Mouse (Mus musculus) hindbrain, postnatal 0 days (tissue): ENCODE data around the gene Wwp2. TPM values are rescaled to one million over a fixed set of nuclear protein-coding genes. Genes with fewer than 3 reads are reported as not detected.

Experiments used
- ATAC-seq: fragments of 200-750 bp; cut with Nextera tagmentation; 2 replicates; pipeline ENCODE4 v1.8.0; 2017; ENCODE audit warnings: mild to moderate bottlenecking, moderate TSS enrichment, moderate library complexity
- DNase-seq: peaks from one replicate; pipeline ENCODE4 v3.0.0-alpha.2; 2015; ENCODE audit warnings: low spot score
- H3K27ac ChIP-seq: fragments of 300-500 bp; sonication (generic); 2 replicates; pipeline ENCODE4 v1.5.1; 2014; ENCODE audit warnings: mild to moderate bottlenecking
- H3K27me3 ChIP-seq: fragments of 300-500 bp; sonication (generic); 2 replicates; pipeline ENCODE4 v1.6.1; 2014; ENCODE audit warnings: low read length, mixed read lengths; ENCODE audit not compliant: insufficient read depth
- H3K36me3 ChIP-seq: fragments of 300-500 bp; sonication (generic); 2 replicates; pipeline ENCODE4 v1.6.1; 2014; ENCODE audit warnings: low read length, mixed read lengths; ENCODE audit not compliant: insufficient read depth
- H3K4me1 ChIP-seq: fragments of 300-500 bp; sonication (generic); 2 replicates; pipeline ENCODE4 v1.6.1; 2014; ENCODE audit warnings: antibody characterized with exemption, low read length, mixed read lengths; ENCODE audit not compliant: insufficient read depth
- H3K4me2 ChIP-seq: fragments of 300-500 bp; sonication (generic); 2 replicates; pipeline ENCODE4 v1.6.1; 2014; ENCODE audit warnings: low read depth, mild to moderate bottlenecking, low read length, moderate library complexity, mixed read lengths
- H3K4me3 ChIP-seq: fragments of 300-500 bp; sonication (generic); 2 replicates; pipeline ENCODE4 v1.5.1; 2014; ENCODE audit warnings: low read length
- H3K9ac ChIP-seq: fragments of 300-500 bp; sonication (generic); replicated peaks from 2 replicates; pipeline ENCODE4 v1.6.1; 2014; ENCODE audit warnings: mild to moderate bottlenecking, low read length, moderate library complexity, mixed read lengths
- H3K9me3 ChIP-seq: fragments of 300-500 bp; sonication (generic); 2 replicates; pipeline ENCODE4 v1.6.1; 2016; ENCODE audit warnings: low read length, mixed read lengths
- CTCF ChIP-seq: IDR thresholded peaks from 2 replicates; pipeline ENCODE4 v1.5.1; 2016; ENCODE audit warnings: antibody characterized with exemption, control low read depth, low read depth
- WGBS: fragments of 180-500 bp; shearing (Covaris S2); extraction: QIAGEN DNeasy Blood & Tissue Kit; methylation state at CpG from one replicate; pipeline ENCODE4 v1.1.7; 2014; 5-methylcytosine and 5-hydroxymethylcytosine counted together
- polyA plus RNA-seq: library from polyadenylated mRNA; unstranded; fragments of >200 nt; fragmentation: Nextera tagmentation; extraction: Ambion mirVana; gene quantifications from 2 replicates; pipeline ENCODE4 v1.2.1, GENCODE M21; 2015
- total RNA-seq: library from RNA; depleted of rRNA; stranded (reverse); fragments of >200 nt; gene quantifications from 2 replicates; pipeline ENCODE4 v1.2.3, GENCODE M21; 2014

Wwp2 gene
- total and polyA plus RNA-seq, 2 experiments from 2014 or later = 33.0 to 41.9 TPM

DNA sequence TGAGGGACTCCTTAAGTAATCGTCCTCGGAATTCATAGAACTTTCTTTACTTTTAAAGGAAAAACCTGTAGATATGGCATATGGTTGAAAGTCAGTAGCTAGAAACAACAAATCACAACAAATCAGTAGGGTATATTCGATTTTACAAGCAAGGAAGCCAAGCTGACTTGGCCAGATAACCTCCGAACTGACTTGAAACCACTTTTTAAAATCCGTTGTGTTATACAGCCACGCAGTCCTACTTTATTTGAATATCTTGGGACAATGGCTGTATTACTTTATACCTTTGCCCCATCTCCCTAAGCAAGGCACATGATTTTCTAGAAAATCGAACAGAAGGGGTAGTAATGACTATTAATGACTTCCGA is 11.0 kb upstream of the Wwp2 start:
- H3K4me3 ChIP-seq = peak overlapping the region; percentile 68
- no peak for DNase-seq

DNA sequence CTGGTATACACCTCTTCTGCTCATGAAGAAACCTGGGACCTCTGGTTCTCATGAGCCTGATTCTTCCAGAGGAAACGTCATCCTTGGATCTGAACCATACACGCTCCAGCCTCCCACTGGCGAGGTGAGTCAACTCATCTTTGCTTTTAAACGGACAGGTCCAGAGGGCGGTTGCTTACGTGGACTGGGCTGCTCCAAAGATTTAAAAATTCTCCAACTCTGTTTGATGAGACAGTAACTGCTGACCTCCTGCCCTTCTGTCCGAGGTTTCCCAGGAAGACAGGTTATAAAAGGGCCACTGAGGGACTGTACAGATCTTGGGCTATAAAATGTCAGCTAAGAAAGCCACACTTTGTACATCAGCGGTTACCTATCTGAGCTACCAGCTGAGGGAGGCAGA is 5.3 kb upstream of the Wwp2 start:
- Histone ChIP-seq H3K36me3 (no peaks in the 10 kb centered on the region), H3K4me3 (no peak overlapping the region), H3K4me2 (no peak overlapping the region), H3K4me1 (no peaks in the 10 kb centered on the region; the same call in 1 of the 2 replicates), H3K9me3 (no peaks in the 10 kb centered on the region), H3K27me3 (no peaks in the 10 kb centered on the region), H3K9ac (no peak overlapping the region), H3K27ac (no peak overlapping the region)
- DNase-seq = no peak
- WGBS = 88% methylated on average over 8 of the region's 8 CpGs
- no peak for TF ChIP-seq CTCF
- no peak for ATAC-seq

More for the DNA sequence above, 11.0 kb upstream of the Wwp2 start:
- H3K36me3 ChIP-seq = peaks cover 12% of the 10 kb centered on the region; the same call in 1 of the 2 replicates
- H3K9ac ChIP-seq = no peak overlapping the region
- H3K27me3 ChIP-seq = no peaks in the 10 kb centered on the region
- H3K4me1 ChIP-seq = no peaks in the 10 kb centered on the region
- H3K4me2 ChIP-seq = peak overlapping the region; percentile 70; the same call in 1 of the 2 replicates
- ATAC-seq = no peak; the same call in 1 of the 2 replicates
- 55% methylated on average over 8 of the region's 8 CpGs for WGBS
- H3K27ac ChIP-seq = no peak overlapping the region
- no peaks in the 10 kb centered on the region for H3K9me3 ChIP-seq
- TF ChIP-seq CTCF = no peak

DNA sequence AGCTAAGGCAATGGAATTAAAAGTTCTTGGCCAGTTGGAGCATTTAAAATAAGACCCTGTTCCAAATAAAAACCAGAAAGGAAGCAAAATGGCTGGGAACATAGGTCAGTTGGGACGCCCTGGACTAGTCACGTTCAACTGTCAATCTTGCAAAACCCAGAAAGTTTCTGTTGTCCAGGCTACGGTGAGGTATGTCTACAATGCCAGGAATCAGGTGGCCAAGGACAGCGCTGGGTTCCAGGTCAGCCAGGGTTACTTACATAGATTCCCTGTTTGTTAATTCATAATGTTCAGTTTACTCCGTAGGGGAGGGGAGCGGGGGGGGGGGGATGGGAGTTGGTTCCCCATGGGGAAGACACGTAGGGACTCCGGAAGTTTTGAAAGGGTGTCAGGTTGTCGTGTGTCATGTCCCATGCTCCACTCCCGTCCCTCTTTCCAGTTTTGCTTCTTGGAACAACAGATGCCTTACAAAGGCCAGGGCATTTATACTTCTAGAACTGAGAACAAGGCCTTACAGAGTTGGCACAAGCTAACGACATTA is 674 bp upstream of the Wwp2 start:
- Histone ChIP-seq H3K27me3 (no peaks in the 10 kb centered on the region), H3K4me2 (peak overlapping the region; percentile 72), H3K4me3 (peak overlapping the region; percentile 81), H3K4me1 (no peaks in the 10 kb centered on the region; the same call in 1 of the 2 replicates), H3K9me3 (no peaks in the 10 kb centered on the region), H3K27ac (no peak overlapping the region), H3K9ac (peak overlapping the region; percentile 74; the same call in 1 of the 2 replicates), H3K36me3 (no peaks in the 10 kb centered on the region)
- no peak for DNase-seq
- TF ChIP-seq CTCF = no peak
- 29% methylated on average over 11 of the region's 11 CpGs for WGBS
- ATAC-seq = no peak

DNA sequence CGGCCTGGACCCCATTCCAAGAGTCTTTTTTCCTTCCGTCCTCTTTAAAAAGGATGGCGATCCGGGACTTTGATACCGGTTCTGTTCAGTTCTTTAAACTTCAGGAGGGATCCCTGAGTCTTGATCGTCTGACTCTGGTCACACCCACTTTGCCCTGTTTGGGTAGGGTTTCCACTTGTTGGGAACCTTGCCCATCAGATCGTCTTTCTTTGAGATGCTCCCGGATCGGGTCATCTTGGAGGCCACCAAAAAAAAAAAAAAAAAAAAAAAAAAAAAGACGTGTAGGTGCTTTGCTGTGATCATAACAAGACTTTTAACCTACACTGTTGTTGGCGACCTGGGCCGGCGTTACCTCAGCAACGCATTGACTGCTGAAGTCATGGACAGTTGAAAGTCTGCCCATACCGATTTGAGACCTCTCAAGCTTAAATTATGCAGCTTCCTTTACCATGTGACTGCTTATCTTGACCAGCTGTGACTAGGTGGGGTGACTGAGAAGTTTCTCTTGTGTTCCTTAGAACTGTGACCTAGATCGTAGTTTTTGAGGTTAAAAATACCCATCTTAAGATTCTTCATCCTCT is 766 bp downstream of the Wwp2 start:
- Histone ChIP-seq H3K27ac (peak overlapping the region; percentile 82), H3K4me3 (peak overlapping the region; percentile 81), H3K9ac (peak overlapping the region; percentile 74), H3K9me3 (no peaks in the 10 kb centered on the region), H3K4me2 (peak overlapping the region; percentile 72), H3K36me3 (no peaks in the 10 kb centered on the region), H3K27me3 (no peaks in the 10 kb centered on the region), H3K4me1 (no peaks in the 10 kb centered on the region; the same call in 1 of the 2 replicates)
- ATAC-seq = peak; percentile 44
- peak; percentile 29 for DNase-seq
- 7% methylated on average over 16 of the region's 16 CpGs for WGBS
- TF ChIP-seq CTCF = no peak

DNA sequence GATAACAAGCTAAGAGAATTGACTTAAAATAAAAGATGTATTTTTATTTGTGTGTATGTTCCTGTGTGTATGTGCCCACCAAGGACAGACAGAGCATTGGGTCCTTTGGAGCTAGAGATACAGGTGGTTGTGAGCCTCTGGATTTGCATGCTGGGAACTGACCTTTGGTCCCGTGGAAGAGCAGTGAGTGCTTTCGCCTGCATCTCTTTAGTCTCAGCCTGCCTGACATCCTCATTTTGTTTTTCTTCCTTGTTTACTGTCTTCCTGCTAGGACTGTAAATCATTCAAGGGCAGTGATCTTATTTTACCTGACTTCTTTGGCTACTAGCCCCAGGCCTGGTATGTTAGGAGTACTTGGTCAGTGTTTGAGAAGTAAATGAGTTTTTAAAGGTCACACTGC is 1.5 kb downstream of the Wwp2 start:
- WGBS = 64% methylated on average over 2 of the region's 2 CpGs
- no peaks in the 10 kb centered on the region for H3K36me3 ChIP-seq
- no peak for ATAC-seq
- no peak for TF ChIP-seq CTCF
- H3K9ac ChIP-seq = no peak overlapping the region; the same call in 1 of the 2 replicates
- no peak for DNase-seq
- no peaks in the 10 kb centered on the region; the same call in 1 of the 2 replicates for H3K4me1 ChIP-seq
- H3K4me3 ChIP-seq = no peak overlapping the region
- peak overlapping the region; percentile 72; the same call in 1 of the 2 replicates for H3K4me2 ChIP-seq
- no peaks in the 10 kb centered on the region for H3K9me3 ChIP-seq
- no peak overlapping the region for H3K27ac ChIP-seq
- H3K27me3 ChIP-seq = no peaks in the 10 kb centered on the region

DNA sequence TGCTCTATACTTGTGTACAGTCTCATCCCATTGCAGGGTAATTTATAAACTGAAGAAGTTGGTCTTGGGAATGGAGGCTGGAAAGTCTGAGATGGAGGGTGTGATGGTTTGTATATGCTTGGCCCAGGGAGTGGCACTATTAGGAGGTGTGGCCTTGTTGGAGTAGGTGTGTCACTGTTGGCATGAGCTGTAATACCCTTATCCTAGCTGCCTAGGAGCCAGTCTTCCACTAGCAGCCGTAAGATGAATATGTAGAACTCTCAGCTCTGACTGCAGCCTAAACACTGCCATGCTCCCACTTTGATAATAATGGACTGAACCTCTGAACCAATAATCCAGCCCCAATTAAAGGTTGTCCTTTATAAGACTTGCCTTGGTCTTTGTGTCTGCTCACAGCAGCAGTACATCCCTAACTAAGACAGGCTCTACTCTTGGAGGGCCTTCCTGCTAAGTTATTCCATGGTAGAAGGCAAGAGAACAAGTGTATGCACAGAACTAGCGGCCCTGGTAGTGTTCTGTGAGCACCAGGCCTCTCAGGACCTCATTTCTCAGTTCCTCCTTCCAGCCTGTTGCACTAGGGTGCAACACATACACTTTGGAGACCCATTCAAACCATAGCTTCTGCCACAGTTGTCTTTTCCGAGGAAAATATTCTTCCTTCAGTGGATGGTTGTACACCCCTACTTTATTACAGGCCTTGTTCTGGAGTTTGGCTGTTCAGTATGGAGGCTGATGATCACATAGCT is 3.9 kb downstream of the Wwp2 start:
- no peak for TF ChIP-seq CTCF
- WGBS = 92% methylated on average over 3 of the region's 3 CpGs
- no peaks in the 10 kb centered on the region for H3K9me3 ChIP-seq

More for the DNA sequence above, 3.9 kb downstream of the Wwp2 start:
- Histone ChIP-seq H3K4me3 (no peak overlapping the region), H3K27me3 (no peaks in the 10 kb centered on the region), H3K9ac (no peak overlapping the region), H3K36me3 (no peaks in the 10 kb centered on the region), H3K4me2 (no peak overlapping the region), H3K27ac (no peak overlapping the region), H3K4me1 (no peaks in the 10 kb centered on the region; the same call in 1 of the 2 replicates)
- ATAC-seq = no peak
- DNase-seq = no peak
